Mouse (Mus musculus) left cerebral cortex, postnatal 25 days (tissue): ENCODE measurements at regions not wholly inside any gene's neighbourhood (a gene's known extent, or its start where the extent isn't known, plus 50 kb on each side); places are given as distances from the start of the nearest gene placed in this dataset.
"Not testable (repeated sequence)": the region's sequence is repeated elsewhere in the genome, so short reads cannot be mapped to it uniquely, and the experiment has no call there.

Experiments
- DNase-seq, 2 experiments: peaks; one replicate each; pipeline ENCODE4 v3.0.0; 2022; ENCODE audit warnings: low spot score in 2 of 2, mixed read lengths in 1 of 2
- intact Hi-C: fragments of 180-260 bp; cut with DNase I; formaldehyde crosslinking; loops from one replicate; pipeline ENCODE4 v1.15.1; 2025

DNA sequence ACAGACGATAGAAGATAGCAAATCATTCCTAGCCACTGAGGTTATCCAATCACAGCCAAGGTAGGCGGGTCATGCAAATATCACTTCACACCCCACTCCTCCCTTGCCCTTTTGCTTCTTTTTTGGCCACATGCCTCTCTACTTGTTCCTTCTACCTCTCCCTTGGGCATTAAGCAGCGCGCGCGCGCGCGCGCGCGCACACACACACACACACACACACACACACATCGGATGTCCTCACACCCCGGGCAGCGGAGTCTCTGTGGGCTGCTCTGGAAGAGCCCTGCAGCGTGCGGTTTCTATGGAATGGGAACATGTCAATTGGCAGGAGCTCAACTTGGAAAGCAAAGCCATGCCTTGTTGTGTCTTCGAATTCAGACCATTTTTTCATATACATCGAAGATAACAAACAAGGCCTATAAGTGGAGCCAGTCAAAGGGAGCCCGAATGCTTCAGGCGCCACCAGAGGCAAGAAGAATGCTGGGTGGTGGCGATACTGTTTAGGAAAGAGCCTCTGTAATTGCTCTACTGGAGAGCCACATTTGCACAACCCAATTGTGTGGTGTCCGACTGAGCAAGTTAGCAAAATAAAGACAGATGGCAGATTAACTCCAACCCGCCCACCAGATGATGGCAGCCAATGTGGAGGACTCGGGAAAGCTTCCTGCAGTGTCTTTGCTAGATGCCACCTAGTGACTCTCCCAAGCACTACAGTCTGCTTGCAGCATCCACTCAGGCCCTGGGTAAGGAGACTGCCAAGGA is 183.3 kb upstream of the Serp2 start:
- DNase-seq, result peak; percentile 74 to 96
- intact Hi-C loops, result loop anchor here (2.0 to 5.0 kb wide), 3 partner anchors 21 to 233 kb away; partner anchors contain the start of gene Serp2

GRCm38 (mm10) chr14:76735997-76736396 is 179.3 kb upstream of the Serp2 start:
- intact Hi-C loops, result no loop called here
- peak in 1 of 2 experiments; percentile 44 for DNase-seq

- no peak for DNase-seq
- intact Hi-C loops, result no loop called here
Measured at GRCm38 (mm10) chr14:76735107-76735506, 178.4 kb upstream of the Serp2 start.

GRCm38 (mm10) chr14:76733258-76733823 is 176.7 kb upstream of the Serp2 start:
- DNase-seq, result peak in 1 of 2 experiments; percentile 58

DNA sequence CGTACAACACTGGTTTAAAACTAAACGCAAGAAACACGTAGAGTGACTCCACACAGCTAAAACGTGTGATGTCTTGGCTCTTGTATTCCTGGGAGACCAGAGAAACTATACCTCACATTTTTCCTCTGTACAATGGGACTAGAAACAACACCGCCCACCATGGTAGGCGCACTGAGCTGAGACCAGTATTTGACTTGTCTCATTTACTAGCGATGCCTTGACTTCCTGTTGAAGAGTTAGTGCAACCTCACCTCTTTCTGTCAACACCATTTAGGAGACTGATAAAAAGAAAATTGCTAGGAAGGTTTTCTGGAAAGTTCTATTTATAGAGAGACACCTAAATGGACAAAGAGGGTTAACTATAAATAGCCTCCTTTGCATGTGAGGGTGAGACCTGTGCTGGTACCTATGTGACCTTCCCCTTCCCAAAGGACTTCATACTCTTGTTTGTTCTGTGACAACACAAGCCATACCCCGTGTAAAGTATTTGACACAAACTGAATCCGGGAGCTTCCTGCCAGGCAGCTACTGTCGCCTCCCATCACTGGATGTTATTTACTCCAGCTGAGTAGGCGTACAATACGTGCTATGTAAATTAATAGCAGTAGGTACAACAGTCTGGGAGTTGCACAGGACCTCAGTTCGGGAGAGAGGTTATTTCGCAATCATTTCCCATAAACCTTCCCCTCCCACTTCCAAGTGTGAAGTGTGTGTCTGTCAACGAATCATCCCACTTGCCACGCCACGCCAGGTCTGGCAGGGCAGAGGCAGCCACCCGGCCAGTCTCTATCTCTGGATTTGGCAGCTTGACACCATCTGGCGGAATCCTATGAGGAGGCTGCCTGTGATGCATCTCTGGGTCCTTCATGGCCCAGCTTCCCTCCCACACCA is 174.7 kb upstream of the Serp2 start:
- peak in 1 of 2 experiments; percentile 39 for DNase-seq
- intact Hi-C loops, result loop anchor here (5.0 kb wide), 1 partner anchor 74 kb away; no protein-coding TSS in a partner anchor

More at GRCm38 (mm10) chr14:76733258-76733823, 176.7 kb upstream of the Serp2 start:
- intact Hi-C loops, result loop anchor here (5.0 kb wide), 1 partner anchor 76 kb away; no protein-coding TSS in a partner anchor

DNA sequence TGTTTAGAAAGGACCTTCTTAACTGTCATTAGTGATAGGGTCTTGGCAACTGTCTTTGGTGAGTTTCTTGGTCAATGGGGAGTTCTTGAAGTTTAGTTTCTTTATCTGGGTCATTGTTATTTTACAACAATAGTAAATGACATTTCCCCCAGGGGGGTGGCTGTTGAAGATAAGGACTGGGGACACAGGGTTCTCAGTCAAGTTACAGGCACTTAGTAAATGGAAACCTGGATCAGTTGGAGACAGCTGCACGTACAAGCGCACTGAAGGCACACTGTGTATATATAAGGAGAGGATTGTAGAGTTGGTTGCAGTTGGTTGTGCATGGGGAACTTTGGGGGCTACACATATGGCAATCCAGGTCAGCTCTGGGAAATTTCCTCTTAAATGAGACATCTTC is 169.2 kb upstream of the Serp2 start:
- intact Hi-C loops, result no loop called here
- no peak for DNase-seq

GRCm38 (mm10) chr14:76725231-76725630 is 168.5 kb upstream of the Serp2 start:
- intact Hi-C loops, result not testable (repeated sequence)
- peak in 1 of 2 experiments; percentile 16 for DNase-seq

- DNase-seq, result peak in 1 of 2 experiments; percentile 34
- intact Hi-C loops, result no loop called here
Measured at GRCm38 (mm10) chr14:76724826-76725225, 168.1 kb upstream of the Serp2 start.

- peak in 1 of 2 experiments; percentile 42 for DNase-seq
- intact Hi-C loops, result no loop called here
Measured at GRCm38 (mm10) chr14:76724395-76724794, 167.7 kb upstream of the Serp2 start.

DNA sequence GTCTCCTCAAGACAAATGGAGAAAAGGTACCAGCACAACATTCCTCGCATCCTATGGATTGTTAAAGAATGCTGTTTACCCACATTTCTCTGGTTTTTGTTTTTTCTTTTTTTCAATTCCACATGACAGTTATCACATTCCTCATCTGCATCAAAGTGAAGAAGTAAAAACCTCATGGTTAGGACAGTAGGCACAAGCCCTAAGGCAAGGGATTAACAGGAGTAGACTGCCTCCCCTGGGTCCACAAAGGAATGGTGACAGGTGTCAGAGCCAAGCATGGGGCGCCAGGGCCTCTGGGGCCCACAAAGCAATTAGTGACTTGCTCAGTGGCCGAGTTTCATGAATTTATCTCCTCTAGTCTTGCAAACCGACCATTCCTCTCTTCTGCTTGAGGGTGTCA is 166.9 kb upstream of the Serp2 start:
- DNase-seq, result no peak
- intact Hi-C loops, result no loop called here

- intact Hi-C loops, result no loop called here
- no peak for DNase-seq
Measured at GRCm38 (mm10) chr14:76722297-76722696, 165.6 kb upstream of the Serp2 start.

- intact Hi-C loops, result no loop called here
- DNase-seq, result no peak
Measured at GRCm38 (mm10) chr14:76721751-76722150, 165.1 kb upstream of the Serp2 start.

DNA sequence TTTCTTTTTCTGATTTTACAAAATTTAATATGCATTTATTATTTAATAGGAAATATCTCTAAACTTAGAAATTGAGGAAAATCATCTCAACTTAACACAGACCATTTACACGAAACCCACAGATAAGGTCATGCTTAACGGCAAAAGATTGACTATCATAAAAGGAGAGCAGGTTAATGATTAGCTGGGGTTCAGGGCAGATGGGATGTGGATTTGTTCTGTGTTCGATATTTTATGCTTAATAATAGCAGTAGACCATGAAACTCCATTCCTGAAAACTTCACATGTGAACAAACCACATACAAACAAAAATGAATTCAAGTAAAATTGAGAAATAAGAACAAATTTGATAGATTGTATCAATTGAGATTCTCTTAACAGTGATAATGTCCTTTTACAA is 160.4 kb upstream of the Serp2 start:
- DNase-seq, result no peak
- intact Hi-C loops, result no loop called here

GRCm38 (mm10) chr14:76714727-76715126 is 158.0 kb upstream of the Serp2 start:
- DNase-seq, result no peak
- intact Hi-C loops, result no loop called here

- intact Hi-C loops, result no loop called here
Measured at GRCm38 (mm10) chr14:76713946-76714345, 157.3 kb upstream of the Serp2 start.

DNA sequence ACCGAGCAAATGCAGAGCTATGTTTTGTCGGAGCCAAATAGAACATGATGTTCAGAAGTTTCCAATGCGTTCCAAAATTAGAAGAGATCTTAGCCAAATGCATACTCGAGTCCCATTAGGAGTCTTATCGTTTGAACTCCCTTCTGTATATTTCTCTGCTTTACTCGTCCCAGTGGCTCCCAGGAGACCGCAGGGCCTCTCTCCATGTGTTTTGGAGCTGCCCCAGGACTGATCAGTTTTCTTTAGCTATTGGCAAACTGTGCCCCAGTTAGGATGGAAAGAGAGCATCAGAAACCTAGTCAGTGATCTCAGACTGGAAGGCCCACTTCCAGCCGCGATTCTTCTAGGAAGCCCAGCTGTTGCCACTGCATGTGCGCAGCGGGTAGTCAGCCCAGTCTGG is 152.0 kb upstream of the Serp2 start:
- intact Hi-C loops, result no loop called here
- DNase-seq, result peak; percentile 32 to 44

More at GRCm38 (mm10) chr14:76713946-76714345, 157.3 kb upstream of the Serp2 start:
- DNase-seq, result no peak

DNA sequence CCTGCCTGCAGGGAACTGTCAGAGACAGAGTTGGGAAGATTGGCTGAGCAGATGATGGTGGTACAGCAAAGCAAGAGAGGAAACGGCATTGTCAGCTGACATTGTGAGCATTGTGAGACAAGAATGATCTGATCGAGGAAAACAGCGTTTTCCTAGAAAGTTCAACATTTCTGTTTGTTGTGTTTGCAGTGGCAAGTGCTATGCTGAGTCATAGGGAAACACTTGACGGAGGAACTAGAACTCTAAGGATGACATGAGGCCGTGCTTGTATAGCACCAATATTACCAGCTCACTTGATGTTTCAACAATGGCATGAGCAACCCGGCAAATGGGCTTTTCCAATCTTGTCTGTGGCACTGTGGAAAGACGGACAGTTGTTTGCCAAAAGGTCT is 146.7 kb upstream of the Serp2 start:
- intact Hi-C loops, result no loop called here
- no peak for DNase-seq

DNA sequence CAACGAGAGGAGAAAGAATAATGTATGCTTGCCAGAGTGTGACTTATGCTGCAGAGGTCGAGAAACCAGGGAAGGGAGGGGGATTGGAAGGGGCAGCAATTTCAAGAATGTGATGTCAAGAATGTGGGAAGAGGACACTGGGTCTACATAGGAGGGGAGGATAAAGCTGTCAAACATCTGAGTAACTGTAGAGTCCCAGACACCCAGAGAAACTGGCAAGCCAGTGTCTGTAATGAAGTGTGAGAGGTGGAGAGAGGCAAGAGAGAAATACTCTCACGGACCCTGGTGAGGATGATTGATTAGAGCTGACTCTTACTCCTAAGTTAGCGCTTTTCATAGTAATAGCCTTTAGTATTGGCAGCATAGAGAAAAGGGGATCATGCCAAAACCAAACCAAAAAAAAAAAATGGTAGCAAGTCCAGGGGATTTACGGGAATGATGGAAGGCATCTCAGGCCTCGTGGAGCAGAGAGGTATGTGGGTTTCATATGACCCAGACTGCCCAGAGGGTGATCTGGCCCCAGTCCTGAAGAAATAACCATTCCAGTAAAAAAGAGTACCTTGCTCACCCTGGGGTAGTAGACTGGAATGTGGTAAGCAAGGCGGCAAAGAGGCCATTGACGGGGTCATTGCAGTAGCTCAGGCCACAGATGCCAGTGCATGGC is 146.2 kb upstream of the Serp2 start:
- intact Hi-C loops, result no loop called here
- DNase-seq, result no peak

DNA sequence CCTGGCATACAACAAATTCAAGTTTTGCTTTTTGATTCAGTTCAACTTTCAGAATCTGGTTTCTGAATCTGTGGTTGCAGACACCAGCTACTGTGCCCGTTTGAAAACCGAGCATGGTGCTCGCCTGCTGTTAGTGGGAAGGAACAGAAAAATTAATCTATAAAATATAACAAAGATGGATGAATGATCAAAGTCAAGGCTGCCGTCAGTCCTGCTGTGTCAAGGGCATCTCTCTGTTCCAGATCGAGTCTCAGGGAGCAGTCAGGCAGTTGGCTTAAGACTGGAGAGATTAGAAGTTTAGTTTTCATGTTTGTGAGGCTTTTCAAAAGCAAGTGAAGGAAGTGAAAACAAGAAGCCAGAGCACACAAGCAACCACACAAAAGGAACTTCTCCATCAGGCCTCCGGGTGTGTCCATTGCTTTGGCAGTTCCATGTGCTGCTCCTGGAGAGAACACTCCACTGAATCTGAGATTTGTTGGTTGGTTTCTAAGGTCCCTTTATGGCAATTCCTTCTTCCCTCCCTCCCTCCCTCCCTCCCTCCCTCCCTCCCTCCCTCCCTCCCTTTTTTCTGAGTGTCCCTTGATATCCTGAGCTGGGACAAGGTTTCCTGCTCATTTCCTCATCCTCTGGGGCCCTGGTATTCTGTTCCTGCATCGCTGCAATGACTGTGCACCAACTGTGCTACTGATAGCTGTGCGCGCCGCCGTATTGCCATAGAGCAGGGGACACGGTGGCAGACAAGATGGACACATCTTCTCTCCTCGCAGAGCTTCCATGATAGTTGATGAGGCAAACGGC is 145.4 kb upstream of the Serp2 start:
- intact Hi-C loops, result no loop called here
- DNase-seq, result no peak
